Mouse (Mus musculus): ENCODE data around the gene Plppr1. TPM values are rescaled to one million over a fixed set of nuclear protein-coding genes. Genes with fewer than 3 reads are reported as not detected.

Gene Plppr1
- polyA plus RNA-seq, 1 experiment from 2014 or later: 3.4 TPM

DNA sequence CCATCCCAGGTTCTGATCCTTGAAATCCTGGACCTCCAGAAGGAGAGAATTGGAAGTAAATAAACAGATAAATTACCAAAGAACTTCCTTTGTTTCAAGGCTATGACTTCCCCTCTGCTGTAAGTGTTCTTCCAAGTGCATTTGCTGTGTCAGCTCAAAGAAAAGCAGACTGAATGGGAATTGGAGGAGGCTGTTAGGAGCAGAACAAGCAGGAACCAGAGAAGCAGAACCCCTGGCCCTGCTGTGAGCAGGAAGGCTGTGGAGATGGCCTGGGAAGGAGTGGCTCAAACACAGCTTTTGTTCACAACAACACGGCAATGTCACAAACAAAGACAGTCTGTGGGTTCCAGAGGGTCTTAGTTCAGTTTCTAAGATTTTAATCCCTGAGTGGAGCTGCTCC lies 20.3 kb downstream of the Plppr1 start:
- H3K4me1 ChIP-seq: peaks cover 24% of the 10 kb centered on the region
- no peak for DNase-seq (ENCODE audit: low spot score)
- 22% methylated on average over 1 of the region's 1 CpGs for WGBS
- no peaks in the 10 kb centered on the region for H3K36me3 ChIP-seq
- H3K27ac ChIP-seq (replicated peaks): 0 out of 2 replicates have a peak overlapping the region, but pooled peaks have one; percentile 1
- H3K9me3 ChIP-seq (replicated peaks): no peaks in the 10 kb centered on the region
- H3K4me3 ChIP-seq: no peak overlapping the region
- no peaks in the 10 kb centered on the region for H3K27me3 ChIP-seq (ENCODE audit: low read depth, poor library complexity, severe bottlenecking)

GRCm38 (mm10) chr4:49088205-49088604 lies 29.1 kb downstream of the Plppr1 start:
- DNase-seq (ENCODE audit: low spot score): no peak
- Histone ChIP-seq H3K27me3 (ENCODE audit: low read depth, poor library complexity, severe bottlenecking) (no peaks in the 10 kb centered on the region), H3K27ac (replicated peaks) (no peak overlapping the region), H3K4me1 (no peaks in the 10 kb centered on the region), H3K9me3 (replicated peaks) (no peaks in the 10 kb centered on the region), H3K4me3 (no peak overlapping the region), H3K36me3 (no peaks in the 10 kb centered on the region)
- 58% methylated on average over 3 of the region's 3 CpGs for WGBS

GRCm38 (mm10) chr4:49090461-49090860 lies 31.4 kb downstream of the Plppr1 start:
- no peaks in the 10 kb centered on the region for H3K4me1 ChIP-seq
- H3K4me3 ChIP-seq: no peak overlapping the region
- H3K27ac ChIP-seq (replicated peaks): no peak overlapping the region
- WGBS: 93% methylated on average over 1 of the region's 1 CpGs
- H3K36me3 ChIP-seq: no peaks in the 10 kb centered on the region
- no peak for DNase-seq (ENCODE audit: low spot score)
- no peaks in the 10 kb centered on the region for H3K9me3 ChIP-seq (replicated peaks)
- H3K27me3 ChIP-seq (ENCODE audit: low read depth, poor library complexity, severe bottlenecking): no peaks in the 10 kb centered on the region

DNA sequence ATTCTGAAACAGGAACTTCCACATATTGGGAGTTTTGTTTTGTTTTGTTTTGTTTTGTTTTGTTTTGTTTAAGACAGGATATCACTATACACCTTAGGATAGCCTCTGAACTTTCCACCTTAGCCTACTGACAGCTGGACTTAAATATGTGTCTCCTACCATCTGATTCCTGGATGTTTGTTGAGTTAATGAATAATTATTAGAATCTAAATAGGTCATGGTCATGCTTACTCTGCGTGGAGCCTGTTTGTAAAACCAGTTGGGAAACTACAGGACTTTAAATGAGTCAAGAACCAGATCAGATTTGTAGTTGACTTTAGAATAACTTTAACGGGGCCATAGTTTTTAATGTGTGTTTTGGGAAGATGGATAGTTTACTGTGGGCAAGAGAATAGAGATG lies 40.4 kb downstream of the Plppr1 start:
- no peak overlapping the region for H3K4me3 ChIP-seq
- no peaks in the 10 kb centered on the region for H3K27me3 ChIP-seq (ENCODE audit: low read depth, poor library complexity, severe bottlenecking)
- WGBS: 85% methylated on average over 2 of the region's 2 CpGs
- no peak overlapping the region for H3K27ac ChIP-seq (replicated peaks)
- no peaks in the 10 kb centered on the region for H3K9me3 ChIP-seq (replicated peaks)
- peaks cover 11% of the 10 kb centered on the region for H3K4me1 ChIP-seq
- no peaks in the 10 kb centered on the region for H3K36me3 ChIP-seq
- DNase-seq (ENCODE audit: low spot score): no peak

- Histone ChIP-seq H3K9me3 (replicated peaks) (no peaks in the 10 kb centered on the region), H3K4me1 (peaks cover 11% of the 10 kb centered on the region), H3K27ac (replicated peaks) (no peak overlapping the region), H3K4me3 (no peak overlapping the region), H3K36me3 (no peaks in the 10 kb centered on the region), H3K27me3 (ENCODE audit: low read depth, poor library complexity, severe bottlenecking) (no peaks in the 10 kb centered on the region)
- 69% methylated on average over 7 of the region's 7 CpGs for WGBS
- no peak for DNase-seq (ENCODE audit: low spot score)
Observed at GRCm38 (mm10) chr4:49101934-49102768, 43.1 kb downstream of the Plppr1 start.

DNA sequence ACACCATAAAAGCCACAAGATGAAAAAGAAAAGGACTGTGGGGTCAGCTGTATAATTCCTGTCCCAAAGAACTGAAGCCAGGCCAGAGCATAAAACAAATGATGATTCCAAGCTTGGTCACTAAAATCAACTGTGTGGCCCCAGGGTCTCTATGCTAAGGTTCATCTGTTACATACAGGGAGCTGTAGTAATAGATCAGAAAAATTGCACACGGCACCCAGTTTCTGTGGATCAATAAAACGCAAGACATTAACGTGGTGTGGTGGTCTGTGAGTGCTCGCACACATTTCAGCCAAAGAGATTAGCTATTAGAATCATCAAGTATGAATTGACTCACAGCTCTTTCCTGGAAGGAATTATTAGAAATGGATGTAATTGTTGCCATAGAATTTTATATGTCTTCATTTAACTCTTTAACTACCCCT lies 43.7 kb downstream of the Plppr1 start:
- no peaks in the 10 kb centered on the region for H3K9me3 ChIP-seq (replicated peaks)
- H3K4me1 ChIP-seq: peaks cover 11% of the 10 kb centered on the region
- WGBS: 84% methylated on average over 4 of the region's 4 CpGs
- H3K27me3 ChIP-seq (ENCODE audit: low read depth, poor library complexity, severe bottlenecking): no peaks in the 10 kb centered on the region
- H3K27ac ChIP-seq (replicated peaks): no peak overlapping the region
- DNase-seq (ENCODE audit: low spot score): no peak
- no peaks in the 10 kb centered on the region for H3K36me3 ChIP-seq
- no peak overlapping the region for H3K4me3 ChIP-seq

DNA sequence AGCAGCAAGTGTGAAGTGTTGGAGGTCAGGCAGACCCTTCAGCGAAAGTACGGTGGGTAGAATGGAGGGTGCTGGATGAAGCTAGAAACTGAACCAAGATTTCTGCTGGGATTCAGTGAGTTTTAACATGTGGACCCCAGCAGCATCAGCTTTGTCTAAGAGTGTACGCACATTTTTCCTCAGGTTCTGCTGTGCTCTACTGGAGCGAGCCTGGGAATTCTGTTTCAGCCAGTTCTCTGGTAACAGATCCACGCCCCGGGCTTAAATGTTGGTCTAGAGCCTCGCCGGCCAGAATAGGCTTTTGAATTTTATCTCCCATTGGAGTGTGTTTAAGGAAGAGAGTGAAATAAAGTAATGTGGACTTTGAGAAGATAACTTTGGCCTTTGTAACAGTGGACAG lies 45.8 kb downstream of the Plppr1 start:
- no peak for DNase-seq (ENCODE audit: low spot score)
- H3K27me3 ChIP-seq (ENCODE audit: low read depth, poor library complexity, severe bottlenecking): no peaks in the 10 kb centered on the region
- H3K9me3 ChIP-seq (replicated peaks): no peaks in the 10 kb centered on the region
- no peak overlapping the region for H3K27ac ChIP-seq (replicated peaks)
- 90% methylated on average over 8 of the region's 8 CpGs for WGBS
- H3K4me1 ChIP-seq: peaks cover 20% of the 10 kb centered on the region
- no peaks in the 10 kb centered on the region for H3K36me3 ChIP-seq
- no peak overlapping the region for H3K4me3 ChIP-seq

DNA sequence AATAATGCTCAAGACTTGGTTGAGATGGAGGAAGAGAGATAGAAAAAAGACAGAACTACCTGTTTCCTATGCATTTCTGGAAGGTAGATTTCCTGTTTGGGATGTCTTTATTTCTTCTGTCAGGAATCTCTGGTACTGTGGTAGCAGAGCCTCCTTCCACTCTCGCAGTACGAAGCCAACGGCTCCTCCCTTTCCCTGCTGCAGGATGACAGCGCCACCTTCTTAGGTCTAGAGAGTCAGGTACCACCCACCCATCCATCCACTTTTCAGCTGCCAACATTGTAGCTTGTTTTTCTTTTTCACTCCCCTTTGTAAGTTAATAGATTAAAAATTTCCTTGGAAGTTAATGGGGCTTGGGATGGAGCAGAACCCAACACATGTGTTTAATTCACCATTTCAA lies 48.8 kb downstream of the Plppr1 start:
- no peaks in the 10 kb centered on the region for H3K27me3 ChIP-seq (ENCODE audit: low read depth, poor library complexity, severe bottlenecking)
- H3K4me3 ChIP-seq: no peak overlapping the region
- H3K36me3 ChIP-seq: no peaks in the 10 kb centered on the region
- no peak for DNase-seq (ENCODE audit: low spot score)
- H3K9me3 ChIP-seq (replicated peaks): no peaks in the 10 kb centered on the region
- no peak overlapping the region for H3K27ac ChIP-seq (replicated peaks)
- WGBS: 94% methylated on average over 4 of the region's 4 CpGs
- H3K4me1 ChIP-seq: peaks cover 12% of the 10 kb centered on the region; the same call in 1 of the 2 replicates

- Histone ChIP-seq H3K4me3 (no peak overlapping the region), H3K27me3 (ENCODE audit: low read depth, poor library complexity, severe bottlenecking) (no peaks in the 10 kb centered on the region)
- 85% methylated on average over 8 of the region's 8 CpGs for WGBS
Observed at GRCm38 (mm10) chr4:49108371-49108770, 49.3 kb downstream of the Plppr1 start.

DNA sequence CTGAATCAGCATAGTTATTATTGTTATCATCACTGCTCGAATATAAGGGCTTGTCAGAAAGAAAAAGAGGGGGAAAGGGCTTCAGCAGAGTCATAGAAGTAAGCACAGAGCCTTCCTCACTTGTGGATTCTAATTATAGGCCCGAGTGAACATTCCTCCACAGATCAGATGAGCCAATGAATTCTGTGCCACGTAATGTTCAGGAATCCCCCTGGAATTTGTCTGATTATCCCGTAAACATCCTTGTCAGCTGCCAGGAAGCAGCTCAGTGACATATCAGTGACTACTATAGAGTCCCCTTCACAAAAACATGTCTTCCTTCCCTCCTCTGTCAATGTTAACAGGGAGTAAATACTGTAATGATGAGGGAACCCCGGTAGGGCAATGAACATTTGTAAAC lies 50.9 kb downstream of the Plppr1 start:
- H3K27me3 ChIP-seq (ENCODE audit: low read depth, poor library complexity, severe bottlenecking): no peaks in the 10 kb centered on the region
- H3K4me1 ChIP-seq: peaks cover 12% of the 10 kb centered on the region; the same call in 1 of the 2 replicates
- no peak for DNase-seq (ENCODE audit: low spot score)
- H3K27ac ChIP-seq (replicated peaks): no peak overlapping the region
- no peak overlapping the region for H3K4me3 ChIP-seq
- 54% methylated on average over 5 of the region's 5 CpGs for WGBS
- H3K9me3 ChIP-seq (replicated peaks): no peaks in the 10 kb centered on the region
- no peaks in the 10 kb centered on the region for H3K36me3 ChIP-seq

More at GRCm38 (mm10) chr4:49108371-49108770, 49.3 kb downstream of the Plppr1 start:
- H3K4me1 ChIP-seq: peaks cover 12% of the 10 kb centered on the region; the same call in 1 of the 2 replicates
- no peaks in the 10 kb centered on the region for H3K9me3 ChIP-seq (replicated peaks)
- H3K36me3 ChIP-seq: no peaks in the 10 kb centered on the region
- H3K27ac ChIP-seq (replicated peaks): no peak overlapping the region
- no peak for DNase-seq (ENCODE audit: low spot score)

DNA sequence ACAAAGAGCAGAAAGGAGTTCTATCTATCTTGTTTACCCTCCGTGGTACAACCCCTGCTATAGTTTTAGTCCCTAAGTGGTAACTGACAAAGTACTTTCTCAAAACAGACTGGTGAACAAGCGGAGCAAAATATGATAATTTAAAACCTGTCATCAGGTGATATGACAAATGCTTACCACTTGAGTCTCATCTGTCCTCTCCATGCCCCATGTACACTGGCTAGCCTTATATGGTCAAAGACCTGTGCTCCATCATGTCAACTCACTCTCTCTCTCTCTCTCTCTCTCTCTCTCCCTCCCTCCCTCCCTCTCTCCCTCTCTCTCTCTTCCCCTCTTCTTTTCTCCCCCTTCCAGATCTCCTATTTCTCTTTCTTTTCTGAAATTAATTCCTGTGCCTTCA lies 59.8 kb downstream of the Plppr1 start:
- no peaks in the 10 kb centered on the region for H3K27me3 ChIP-seq (ENCODE audit: low read depth, poor library complexity, severe bottlenecking)
- WGBS: 86% methylated on average over 2 of the region's 2 CpGs
- no peaks in the 10 kb centered on the region for H3K4me1 ChIP-seq
- DNase-seq (ENCODE audit: low spot score): no peak
- H3K4me3 ChIP-seq: no peak overlapping the region
- no peak overlapping the region for H3K27ac ChIP-seq (replicated peaks)
- no peaks in the 10 kb centered on the region for H3K36me3 ChIP-seq
- H3K9me3 ChIP-seq (replicated peaks): no peaks in the 10 kb centered on the region

DNA sequence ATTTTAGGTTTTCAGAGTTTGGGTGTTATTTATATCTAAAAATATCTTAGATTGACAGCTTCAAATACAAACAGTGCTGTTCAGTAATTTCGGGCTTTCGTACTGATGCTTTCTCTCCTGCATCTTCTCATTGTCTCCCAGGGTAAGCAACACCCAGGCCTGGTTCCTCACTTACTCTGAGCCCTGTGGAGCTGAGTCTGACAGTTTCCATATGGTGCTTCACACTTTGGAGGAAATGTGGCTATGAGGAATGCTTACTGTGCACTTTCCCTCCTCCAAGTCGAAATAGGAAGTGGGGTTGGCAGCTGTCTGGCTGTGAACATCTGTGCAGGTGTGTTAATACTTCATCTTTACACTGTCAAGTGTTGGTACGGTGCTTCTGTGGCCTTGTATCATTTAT lies 85.7 kb downstream of the Plppr1 start:
- no peaks in the 10 kb centered on the region for H3K27me3 ChIP-seq (ENCODE audit: low read depth, poor library complexity, severe bottlenecking)
- 87% methylated on average over 4 of the region's 4 CpGs for WGBS
- H3K27ac ChIP-seq (replicated peaks): no peak overlapping the region
- DNase-seq (ENCODE audit: low spot score): no peak
- H3K36me3 ChIP-seq: no peaks in the 10 kb centered on the region
- no peaks in the 10 kb centered on the region for H3K9me3 ChIP-seq (replicated peaks)
- H3K4me3 ChIP-seq: no peak overlapping the region
- H3K4me1 ChIP-seq: no peaks in the 10 kb centered on the region

DNA sequence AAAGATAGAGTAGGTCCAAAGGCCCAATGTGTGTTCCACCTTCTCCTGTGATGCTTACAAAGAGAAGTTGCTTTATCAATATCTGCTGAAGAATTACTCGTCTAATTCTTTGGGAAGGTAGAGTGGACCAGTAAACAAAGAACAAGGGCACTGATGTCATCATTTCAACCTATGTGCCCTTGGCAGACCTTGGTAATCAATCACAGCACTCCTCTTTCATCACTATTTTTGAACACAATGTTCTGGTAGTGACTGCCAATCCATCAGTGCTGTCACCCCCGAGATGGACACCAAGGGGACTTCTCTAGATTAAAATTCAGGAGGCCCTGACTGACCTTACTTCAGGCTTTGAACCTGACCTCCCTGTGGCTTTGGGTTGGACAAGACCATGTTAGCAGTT lies 89.7 kb downstream of the Plppr1 start:
- no peaks in the 10 kb centered on the region for H3K36me3 ChIP-seq
- no peak for DNase-seq (ENCODE audit: low spot score)
- no peaks in the 10 kb centered on the region for H3K4me1 ChIP-seq
- no peaks in the 10 kb centered on the region for H3K9me3 ChIP-seq (replicated peaks)
- no peaks in the 10 kb centered on the region for H3K27me3 ChIP-seq (ENCODE audit: low read depth, poor library complexity, severe bottlenecking)
- no peak overlapping the region for H3K27ac ChIP-seq (replicated peaks)
- WGBS: 88% methylated on average over 2 of the region's 2 CpGs
- H3K4me3 ChIP-seq: no peak overlapping the region

Data from midbrain, embryonic 10.5 days (tissue).